Mouse (Mus musculus) lung, embryonic 15.5 days (tissue): Measurements from ENCODE around the gene Naaladl2. TPM values are rescaled to one million over a fixed set of nuclear protein-coding genes. Genes with fewer than 3 reads are reported as not detected.
"Not testable (repeated sequence)": the region's sequence is repeated elsewhere in the genome, so short reads cannot be mapped to it uniquely, and the experiment has no call there.

Experiments
- ATAC-seq: fragments of 200-750 bp; cut with Nextera tagmentation; 2 replicates; pipeline ENCODE4 v1.8.0; 2017; ENCODE audit warnings: moderate number of reproducible peaks, borderline replicate concordance; ENCODE audit not compliant: low FRiP score, low TSS enrichment; ENCODE audit errors: extremely low read depth
- H3K27ac ChIP-seq: fragments of 300-500 bp; sonication (generic); 2 replicates; pipeline ENCODE4 v1.5.1; 2015; ENCODE audit warnings: moderate library complexity, mild to moderate bottlenecking, inconsistent platforms
- H3K27me3 ChIP-seq: fragments of 300-500 bp; sonication (generic); 2 replicates; pipeline ENCODE4 v1.6.1; 2015; ENCODE audit warnings: inconsistent platforms
- H3K36me3 ChIP-seq: fragments of 300-500 bp; sonication (generic); 2 replicates; pipeline ENCODE4 v1.6.1; 2015; ENCODE audit warnings: inconsistent platforms
- H3K4me1 ChIP-seq: fragments of 300-500 bp; sonication (generic); 2 replicates; pipeline ENCODE4 v1.6.1; 2015; ENCODE audit warnings: inconsistent platforms
- H3K4me2 ChIP-seq: fragments of 300-500 bp; sonication (generic); 2 replicates; pipeline ENCODE4 v1.6.1; 2015; ENCODE audit warnings: inconsistent platforms, mild to moderate bottlenecking, moderate library complexity
- H3K4me3 ChIP-seq: fragments of 300-500 bp; sonication (generic); 2 replicates; pipeline ENCODE4 v1.5.1; 2015; ENCODE audit warnings: mild to moderate bottlenecking, inconsistent platforms
- H3K9ac ChIP-seq: fragments of 300-500 bp; sonication (generic); 2 replicates; pipeline ENCODE4 v1.6.1; 2015; ENCODE audit warnings: inconsistent platforms
- H3K9me3 ChIP-seq: fragments of 300-500 bp; sonication (generic); 2 replicates; pipeline ENCODE4 v1.6.1; 2016; ENCODE audit warnings: inconsistent platforms
- WGBS: fragments of 180-500 bp; shearing (Covaris S2); methylation state at CpG from one replicate; pipeline ENCODE4 v1.1.7; 2015; 5-methylcytosine and 5-hydroxymethylcytosine counted together
- polyA plus RNA-seq: library from polyadenylated mRNA; unstranded; fragments of >200 nt; fragmentation: Nextera tagmentation; extraction: Ambion mirVana; gene quantifications from 2 replicates; pipeline ENCODE4 v1.2.1, GENCODE M21; 2015

The Naaladl2 gene
- polyA plus RNA-seq, 1 experiment from 2014 or later: 3.2 TPM

- Histone ChIP-seq H3K27me3 (no peaks in the 10 kb centered on the region), H3K9me3 (no peaks in the 10 kb centered on the region), H3K36me3 (no peaks in the 10 kb centered on the region), H3K27ac (no peak overlapping the region), H3K9ac (no peak overlapping the region), H3K4me1 (no peaks in the 10 kb centered on the region), H3K4me3 (no peak overlapping the region), H3K4me2 (no peak overlapping the region)
- WGBS: 74% methylated on average over 1 of the region's 1 CpGs
- no peak for ATAC-seq
These were observed 68.3 kb downstream of the Naaladl2 start for GRCm38 (mm10) chr3:25075785-25076184.

DNA sequence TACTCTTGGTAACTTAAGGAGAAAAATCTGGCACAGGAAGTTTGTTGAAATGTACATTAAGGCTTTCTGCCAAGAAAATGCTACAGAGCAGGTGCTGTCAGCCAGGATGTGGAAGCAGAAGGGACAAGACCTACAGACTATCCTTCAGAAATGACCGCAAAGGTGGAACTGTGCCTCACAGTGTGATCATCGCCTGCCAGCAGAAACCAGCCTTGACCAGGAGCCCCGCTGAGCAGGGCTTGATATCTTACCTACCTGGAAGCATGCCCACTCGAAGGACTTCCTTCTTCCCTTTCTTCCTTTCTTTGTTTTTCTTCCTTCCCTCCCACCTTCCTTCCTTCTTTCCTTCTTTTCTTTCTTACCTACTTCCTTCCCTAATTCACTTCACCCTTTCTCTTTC is 69.8 kb downstream of the Naaladl2 start:
- Histone ChIP-seq H3K4me2 (no peak overlapping the region), H3K4me3 (no peak overlapping the region), H3K9me3 (no peaks in the 10 kb centered on the region), H3K9ac (no peak overlapping the region), H3K36me3 (no peaks in the 10 kb centered on the region), H3K27ac (no peak overlapping the region), H3K27me3 (no peaks in the 10 kb centered on the region), H3K4me1 (no peaks in the 10 kb centered on the region)
- WGBS: 74% methylated on average over 4 of the region's 4 CpGs
- ATAC-seq: no peak

GRCm38 (mm10) chr3:25073821-25074220 is 70.2 kb downstream of the Naaladl2 start:
- Histone ChIP-seq H3K4me1 (no peaks in the 10 kb centered on the region), H3K9ac (no peak overlapping the region), H3K9me3 (no peaks in the 10 kb centered on the region), H3K27me3 (no peaks in the 10 kb centered on the region), H3K4me3 (no peak overlapping the region), H3K4me2 (no peak overlapping the region), H3K27ac (no peak overlapping the region), H3K36me3 (no peaks in the 10 kb centered on the region)
- ATAC-seq: no peak
- 78% methylated on average over 6 of the region's 6 CpGs for WGBS

GRCm38 (mm10) chr3:25063217-25063616 is 80.8 kb downstream of the Naaladl2 start:
- Histone ChIP-seq H3K9ac (no peak overlapping the region), H3K4me2 (no peak overlapping the region), H3K4me3 (no peak overlapping the region), H3K27me3 (no peaks in the 10 kb centered on the region), H3K36me3 (no peaks in the 10 kb centered on the region), H3K9me3 (no peaks in the 10 kb centered on the region), H3K4me1 (no peaks in the 10 kb centered on the region), H3K27ac (no peak overlapping the region)
- 59% methylated on average over 4 of the region's 4 CpGs for WGBS
- no peak for ATAC-seq

DNA sequence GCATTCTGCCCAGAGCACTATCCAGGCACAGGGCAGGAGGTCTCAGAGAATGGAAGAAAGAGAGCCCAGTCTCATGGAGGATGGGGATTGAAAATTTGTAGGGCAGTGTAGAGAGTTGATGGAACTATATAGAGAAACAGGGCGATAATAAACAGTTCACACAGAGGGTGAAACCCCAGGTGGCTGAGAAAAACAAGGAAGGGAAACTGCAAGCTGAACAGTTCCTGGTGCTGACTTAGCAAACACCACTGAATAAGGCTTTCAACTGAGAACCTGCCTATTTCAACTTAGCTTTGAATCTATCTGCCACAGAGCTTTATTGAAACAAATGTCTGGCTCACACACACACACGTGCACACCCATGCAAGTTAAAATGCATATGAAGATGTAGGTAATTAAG is 91.1 kb downstream of the Naaladl2 start:
- 32% methylated on average over 2 of the region's 2 CpGs for WGBS
- ATAC-seq: no peak
- H3K4me1 ChIP-seq: no peaks in the 10 kb centered on the region

GRCm38 (mm10) chr3:25019972-25020371 is 124.1 kb downstream of the Naaladl2 start:
- no peaks in the 10 kb centered on the region for H3K4me1 ChIP-seq
- H3K4me2 ChIP-seq: no peak overlapping the region
- no peak for ATAC-seq
- no peaks in the 10 kb centered on the region for H3K27me3 ChIP-seq
- H3K9me3 ChIP-seq: no peaks in the 10 kb centered on the region
- H3K4me3 ChIP-seq: no peak overlapping the region
- no peak overlapping the region for H3K27ac ChIP-seq
- H3K36me3 ChIP-seq: no peaks in the 10 kb centered on the region
- no peak overlapping the region for H3K9ac ChIP-seq
- WGBS: 40% methylated on average over 5 of the region's 5 CpGs

More for the DNA sequence above, 91.1 kb downstream of the Naaladl2 start:
- H3K4me3 ChIP-seq: no peak overlapping the region
- no peaks in the 10 kb centered on the region for H3K27me3 ChIP-seq
- H3K4me2 ChIP-seq: no peak overlapping the region
- H3K9ac ChIP-seq: no peak overlapping the region
- no peak overlapping the region for H3K27ac ChIP-seq
- H3K36me3 ChIP-seq: no peaks in the 10 kb centered on the region
- H3K9me3 ChIP-seq: no peaks in the 10 kb centered on the region

DNA sequence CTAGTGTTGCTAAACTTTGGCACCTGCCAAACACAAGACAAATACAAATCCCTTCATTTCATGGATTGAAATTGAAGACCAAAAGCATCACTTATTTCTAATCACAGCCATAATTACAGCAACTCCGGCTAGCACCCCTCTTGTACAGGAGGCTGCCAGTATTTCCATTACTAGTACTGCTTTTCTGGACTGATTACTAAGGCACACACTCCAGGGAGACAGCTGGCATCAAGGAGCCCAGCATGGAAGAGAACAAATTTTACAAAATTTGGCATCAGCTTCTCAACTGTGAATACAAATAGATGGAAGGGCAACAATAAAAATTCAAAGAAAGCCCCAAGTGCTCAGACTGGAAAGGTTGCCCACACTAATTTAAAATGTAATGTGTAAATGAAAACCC is 133.3 kb downstream of the Naaladl2 start:
- no peaks in the 10 kb centered on the region for H3K36me3 ChIP-seq
- H3K27me3 ChIP-seq: no peaks in the 10 kb centered on the region
- ATAC-seq: no peak
- no peak overlapping the region for H3K9ac ChIP-seq
- no peak overlapping the region for H3K4me2 ChIP-seq
- no peaks in the 10 kb centered on the region for H3K9me3 ChIP-seq
- 78% methylated on average over 1 of the region's 1 CpGs for WGBS
- no peaks in the 10 kb centered on the region for H3K4me1 ChIP-seq
- H3K27ac ChIP-seq: no peak overlapping the region
- H3K4me3 ChIP-seq: no peak overlapping the region

DNA sequence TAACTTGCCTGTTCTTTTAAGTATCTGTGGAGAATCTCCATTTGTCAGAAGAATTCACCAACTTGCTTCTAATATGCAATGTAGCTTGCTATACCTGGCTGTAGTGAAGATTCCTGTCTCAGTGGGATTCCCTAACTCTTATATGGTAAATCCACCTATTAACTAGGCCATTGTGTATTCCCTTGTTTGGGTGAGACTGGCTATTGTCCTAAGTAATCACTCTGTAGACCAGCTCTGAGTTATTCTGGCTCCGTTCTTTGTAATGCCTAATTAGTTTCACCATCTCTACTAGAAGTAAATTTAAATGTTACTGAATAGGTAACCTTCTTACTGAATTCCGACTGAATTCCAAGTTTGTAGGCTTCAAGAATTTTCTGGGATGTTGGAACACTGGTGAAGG is 137.3 kb downstream of the Naaladl2 start:
- H3K4me2 ChIP-seq, ATAC-seq, H3K9me3 ChIP-seq, H3K27me3 ChIP-seq, H3K9ac ChIP-seq, H3K27ac ChIP-seq, H3K36me3 ChIP-seq, H3K4me3 ChIP-seq, H3K4me1 ChIP-seq: not testable (repeated sequence)
- 60% methylated on average over 2 of the region's 2 CpGs for WGBS

DNA sequence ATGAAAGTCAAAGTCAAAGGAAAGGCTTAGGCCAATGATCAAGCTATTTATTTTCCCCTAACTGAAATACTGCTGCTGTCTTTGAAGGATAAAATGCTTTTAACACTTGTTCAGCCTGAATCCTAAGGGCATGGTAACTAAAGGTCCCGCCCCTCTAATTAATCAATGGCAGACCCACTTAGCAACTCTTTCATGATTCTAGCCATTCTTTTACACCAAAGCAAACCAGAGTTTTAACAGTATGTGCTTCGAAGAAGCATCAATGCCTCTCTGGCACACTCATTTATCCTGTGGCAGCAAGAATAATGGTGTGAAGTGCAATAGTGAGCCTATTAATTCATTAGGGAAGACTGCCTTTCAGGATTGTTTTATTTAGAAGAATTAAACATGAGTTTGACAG is 151.5 kb downstream of the Naaladl2 start:
- no peaks in the 10 kb centered on the region for H3K27me3 ChIP-seq
- H3K4me3 ChIP-seq: no peak overlapping the region
- H3K27ac ChIP-seq: no peak overlapping the region
- no peaks in the 10 kb centered on the region for H3K9me3 ChIP-seq
- no peaks in the 10 kb centered on the region for H3K4me1 ChIP-seq
- H3K4me2 ChIP-seq: no peak overlapping the region
- H3K36me3 ChIP-seq: no peaks in the 10 kb centered on the region
- 49% methylated on average over 2 of the region's 2 CpGs for WGBS
- no peak overlapping the region for H3K9ac ChIP-seq
- no peak for ATAC-seq

GRCm38 (mm10) chr3:24992078-24992477 is 152.0 kb downstream of the Naaladl2 start:
- ATAC-seq: no peak
- Histone ChIP-seq H3K4me2 (no peak overlapping the region), H3K27me3 (no peaks in the 10 kb centered on the region), H3K4me3 (no peak overlapping the region), H3K9me3 (no peaks in the 10 kb centered on the region), H3K4me1 (no peaks in the 10 kb centered on the region), H3K27ac (no peak overlapping the region), H3K36me3 (no peaks in the 10 kb centered on the region), H3K9ac (no peak overlapping the region)
- WGBS: 77% methylated on average over 3 of the region's 3 CpGs

GRCm38 (mm10) chr3:24982111-24982510 is 161.9 kb downstream of the Naaladl2 start:
- H3K36me3 ChIP-seq: no peaks in the 10 kb centered on the region
- no peak for ATAC-seq
- WGBS: 49% methylated on average over 4 of the region's 4 CpGs

GRCm38 (mm10) chr3:24942170-24942569 is 201.9 kb downstream of the Naaladl2 start:
- H3K4me3 ChIP-seq: no peak overlapping the region
- H3K36me3 ChIP-seq: no peaks in the 10 kb centered on the region
- no peak overlapping the region for H3K4me2 ChIP-seq
- no peak overlapping the region for H3K27ac ChIP-seq
- no peak overlapping the region for H3K9ac ChIP-seq
- no peak for ATAC-seq
- H3K27me3 ChIP-seq: no peaks in the 10 kb centered on the region
- no peaks in the 10 kb centered on the region for H3K4me1 ChIP-seq
- WGBS: 77% methylated on average over 2 of the region's 2 CpGs
- no peaks in the 10 kb centered on the region for H3K9me3 ChIP-seq

More at GRCm38 (mm10) chr3:24982111-24982510, 161.9 kb downstream of the Naaladl2 start:
- Histone ChIP-seq H3K27ac (no peak overlapping the region), H3K4me1 (no peaks in the 10 kb centered on the region), H3K27me3 (no peaks in the 10 kb centered on the region), H3K9ac (no peak overlapping the region), H3K4me2 (no peak overlapping the region), H3K4me3 (no peak overlapping the region), H3K9me3 (no peaks in the 10 kb centered on the region)

- H3K27me3 ChIP-seq: no peaks in the 10 kb centered on the region
- no peak overlapping the region for H3K4me3 ChIP-seq
- no peak overlapping the region for H3K9ac ChIP-seq
- no peak for ATAC-seq
- H3K36me3 ChIP-seq: no peaks in the 10 kb centered on the region
- H3K27ac ChIP-seq: no peak overlapping the region
- no peak overlapping the region for H3K4me2 ChIP-seq
- no peaks in the 10 kb centered on the region for H3K9me3 ChIP-seq
- H3K4me1 ChIP-seq: no peaks in the 10 kb centered on the region
- WGBS: 84% methylated on average over 5 of the region's 5 CpGs
These were observed 205.4 kb downstream of the Naaladl2 start for GRCm38 (mm10) chr3:24938507-24939182.
